Comparison of ENCODE assay signal across 19 mouse cellular contexts in the genomic region with DNA sequence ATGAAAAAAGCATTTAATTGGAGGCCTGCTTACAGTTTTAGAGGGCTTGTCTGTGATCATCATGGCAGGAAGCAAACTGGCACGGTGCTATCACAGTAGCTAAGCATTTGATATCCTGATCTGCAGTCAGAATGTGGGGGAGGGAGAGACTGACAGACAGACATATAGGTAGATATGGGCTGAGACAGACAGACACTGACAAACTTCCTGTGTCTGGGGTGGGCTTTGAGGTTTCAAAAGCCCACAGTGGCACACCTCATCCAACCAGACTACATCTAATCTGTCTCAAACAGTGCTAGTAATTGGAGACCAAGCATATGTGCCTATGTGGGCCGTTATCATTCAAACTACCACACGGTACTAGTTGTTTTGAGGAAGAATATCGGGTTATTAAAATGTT.
"Had no signal": no experiment of that assay in that cellular context is flagged by ENCODE, and none has a peak within 500 bp of the region (broad histone marks: within the 10 kb centered on the region; RNA-seq: fewer than 3 reads in every experiment).

No protein-coding gene starts in this region.

- H3K4me2 ChIP-seq: limb, embryonic 12.5 days; limb, embryonic 15.5 days; liver, embryonic 12.5 days; liver, embryonic 15.5 days; lung, embryonic 15.5 days; midbrain, embryonic 13.5 days had no signal

- ATAC-seq: liver, embryonic 12.5 days; midbrain, embryonic 13.5 days; midbrain, embryonic 16.5 days had no signal

- H3K4me1 ChIP-seq: limb, embryonic 12.5 days; limb, embryonic 15.5 days; liver, embryonic 12.5 days; liver, embryonic 15.5 days; lung, embryonic 15.5 days; midbrain, embryonic 10.5 days; midbrain, embryonic 13.5 days had no signal

- H3K27me3 ChIP-seq: limb, embryonic 12.5 days; limb, embryonic 15.5 days; liver, embryonic 12.5 days; liver, embryonic 15.5 days; lung, embryonic 15.5 days; midbrain, embryonic 13.5 days had no signal

- H3K36me3 ChIP-seq: lung, embryonic 15.5 days; midbrain, embryonic 13.5 days had no signal

- DNase-seq: kidney, adult 2 months; kidney, postnatal 25 days; left cerebral cortex, postnatal 4 days; lung, adult 18-20 months; lung, postnatal 14 days; lung, postnatal 4 days; thymus, adult 2 months; thymus, postnatal 14 days; thymus, postnatal 4 days had no signal

- H3K9me3 ChIP-seq: limb, embryonic 12.5 days; limb, embryonic 15.5 days; liver, embryonic 12.5 days; liver, embryonic 15.5 days; lung, embryonic 15.5 days; midbrain, embryonic 10.5 days; midbrain, embryonic 13.5 days had no signal

- H3K4me3 ChIP-seq: limb, embryonic 12.5 days; limb, embryonic 15.5 days; liver, embryonic 12.5 days; liver, embryonic 15.5 days; lung, embryonic 15.5 days; midbrain, embryonic 10.5 days; midbrain, embryonic 13.5 days; myocyte had no signal

- H3K27ac ChIP-seq: kidney, postnatal 0 days; limb, embryonic 12.5 days; limb, embryonic 15.5 days; liver, embryonic 12.5 days; liver, embryonic 15.5 days; lung, embryonic 15.5 days; midbrain, embryonic 10.5 days; midbrain, embryonic 13.5 days had no signal

- H3K9ac ChIP-seq: limb, embryonic 12.5 days; limb, embryonic 15.5 days; liver, embryonic 12.5 days; liver, embryonic 15.5 days; lung, embryonic 15.5 days; midbrain, embryonic 13.5 days had no signal
